Mouse (Mus musculus) limb, embryonic 13.5 days (tissue): ENCODE measurements at regions not wholly inside any gene's neighbourhood (a gene's known extent, or its start where the extent isn't known, plus 50 kb on each side); places are given as distances from the start of the nearest gene placed in this dataset.
A peak's percentile ranks its signal among the peaks of the same experiment; 100 is the strongest.

ENCODE experiments used
- ATAC-seq: fragments of 200-750 bp; cut with Nextera tagmentation; 2 replicates; pipeline ENCODE4 v1.8.0; 2017; ENCODE audit warnings: low read depth, moderate number of reproducible peaks, moderate TSS enrichment; ENCODE audit not compliant: low FRiP score
- H3K27ac ChIP-seq: fragments of 300-500 bp; sonication (generic); 2 replicates; pipeline ENCODE4 v1.5.1; 2015; ENCODE audit warnings: inconsistent platforms, mild to moderate bottlenecking, moderate library complexity
- H3K27me3 ChIP-seq: fragments of 300-500 bp; sonication (generic); 2 replicates; pipeline ENCODE4 v1.6.1; 2015; ENCODE audit warnings: mild to moderate bottlenecking, inconsistent platforms
- H3K36me3 ChIP-seq: fragments of 300-500 bp; sonication (generic); 2 replicates; pipeline ENCODE4 v1.6.1; 2015; ENCODE audit warnings: inconsistent platforms, mild to moderate bottlenecking, moderate library complexity
- H3K4me1 ChIP-seq: fragments of 300-500 bp; sonication (generic); 2 replicates; pipeline ENCODE4 v1.6.1; 2015; ENCODE audit warnings: inconsistent platforms
- H3K4me2 ChIP-seq: fragments of 300-500 bp; sonication (generic); replicated peaks from 2 replicates; pipeline ENCODE4 v1.6.1; 2015; ENCODE audit warnings: inconsistent platforms, mild to moderate bottlenecking, moderate library complexity
- H3K4me3 ChIP-seq: fragments of 300-500 bp; sonication (generic); 2 replicates; pipeline ENCODE4 v1.5.1; 2015; ENCODE audit warnings: moderate library complexity, mild to moderate bottlenecking, inconsistent platforms
- H3K9ac ChIP-seq: fragments of 300-500 bp; sonication (generic); 2 replicates; pipeline ENCODE4 v1.6.1; 2015; ENCODE audit warnings: mild to moderate bottlenecking, inconsistent platforms
- H3K9me3 ChIP-seq: fragments of 300-500 bp; sonication (generic); 2 replicates; pipeline ENCODE4 v1.6.1; 2016; ENCODE audit warnings: inconsistent platforms
- WGBS: fragments of 180-500 bp; shearing (Covaris S2); methylation state at CpG from one replicate; pipeline ENCODE4 v1.1.7; 2015; 5-methylcytosine and 5-hydroxymethylcytosine counted together

DNA sequence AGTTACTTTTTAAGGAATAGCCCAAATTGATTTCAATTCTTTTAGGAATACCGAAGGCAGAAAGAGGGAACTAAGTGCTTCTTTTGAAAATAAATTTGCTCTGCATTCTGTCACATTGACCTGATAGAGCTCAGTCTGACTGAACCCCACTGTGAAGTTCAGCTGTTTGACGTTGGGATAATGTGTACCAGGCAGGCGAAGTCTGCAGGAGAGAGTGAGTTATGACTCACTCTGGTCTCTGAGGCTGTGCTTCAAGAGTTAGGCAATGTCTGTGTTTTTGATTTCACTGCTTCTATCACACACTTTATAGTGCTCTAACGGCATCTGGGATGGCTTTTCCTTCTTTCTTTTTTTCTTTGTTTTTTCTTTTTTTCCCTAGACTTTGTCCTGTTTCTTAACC, 283.5 kb downstream of the Naf1 start:
- no peaks in the 10 kb centered on the region for H3K27me3 ChIP-seq
- H3K9ac ChIP-seq = no peak overlapping the region
- no peak overlapping the region for H3K4me2 ChIP-seq
- no peaks in the 10 kb centered on the region for H3K36me3 ChIP-seq
- 38% methylated on average over 4 of the region's 4 CpGs for WGBS
- no peaks in the 10 kb centered on the region for H3K9me3 ChIP-seq
- ATAC-seq = peak; percentile 36; the same call in 1 of the 2 replicates
- H3K27ac ChIP-seq = no peak overlapping the region
- no peak overlapping the region for H3K4me3 ChIP-seq
- H3K4me1 ChIP-seq = no peaks in the 10 kb centered on the region

DNA sequence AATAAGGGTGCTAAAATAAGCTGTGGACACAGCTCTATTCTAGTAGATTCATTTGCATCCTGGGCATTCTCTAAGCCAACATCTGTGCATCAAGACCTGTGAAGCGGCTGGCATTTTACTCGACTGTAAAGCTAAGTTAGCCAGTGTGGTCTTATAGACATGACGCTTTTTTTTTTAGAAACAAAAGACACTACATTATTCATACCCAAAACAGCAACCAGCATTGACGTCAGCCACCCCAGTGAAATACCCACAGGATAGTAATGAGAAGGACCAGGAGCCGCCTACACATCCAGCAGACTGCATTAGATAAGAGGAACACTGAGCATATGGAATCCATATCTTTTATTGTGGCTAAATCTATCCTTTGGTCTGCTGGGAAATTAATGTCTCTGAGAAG, 321.7 kb downstream of the Naf1 start:
- Histone ChIP-seq H3K9me3 (no peaks in the 10 kb centered on the region), H3K4me3 (no peak overlapping the region), H3K27ac (no peak overlapping the region), H3K36me3 (no peaks in the 10 kb centered on the region), H3K27me3 (no peaks in the 10 kb centered on the region), H3K4me2 (no peak overlapping the region), H3K4me1 (no peaks in the 10 kb centered on the region), H3K9ac (no peak overlapping the region)
- WGBS = 74% methylated on average over 5 of the region's 5 CpGs
- no peak for ATAC-seq

DNA sequence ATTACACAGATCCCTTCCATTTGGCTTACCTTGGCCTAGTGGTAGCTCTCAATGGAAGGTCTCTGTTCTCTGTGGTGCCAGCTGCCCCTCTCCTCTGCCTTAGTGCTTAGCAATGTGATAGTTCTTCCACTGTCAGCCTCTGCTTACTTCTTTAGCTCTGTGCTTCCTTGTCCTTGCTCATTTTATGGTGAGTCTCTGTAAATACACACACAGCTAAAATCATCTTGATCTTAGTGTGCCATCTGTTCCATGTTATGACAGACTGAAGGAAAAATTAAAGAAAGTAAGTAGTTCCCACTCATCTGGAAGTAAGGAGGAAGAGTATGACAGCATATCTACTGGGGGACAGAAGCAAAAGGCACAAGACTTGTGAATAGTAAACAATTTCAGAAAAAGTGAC, 324.4 kb upstream of the Nat3 start:
- Histone ChIP-seq H3K4me2 (no peak overlapping the region), H3K9ac (no peak overlapping the region), H3K4me3 (no peak overlapping the region), H3K27me3 (no peaks in the 10 kb centered on the region), H3K4me1 (no peaks in the 10 kb centered on the region), H3K27ac (no peak overlapping the region), H3K36me3 (no peaks in the 10 kb centered on the region), H3K9me3 (no peaks in the 10 kb centered on the region)
- ATAC-seq = no peak

DNA sequence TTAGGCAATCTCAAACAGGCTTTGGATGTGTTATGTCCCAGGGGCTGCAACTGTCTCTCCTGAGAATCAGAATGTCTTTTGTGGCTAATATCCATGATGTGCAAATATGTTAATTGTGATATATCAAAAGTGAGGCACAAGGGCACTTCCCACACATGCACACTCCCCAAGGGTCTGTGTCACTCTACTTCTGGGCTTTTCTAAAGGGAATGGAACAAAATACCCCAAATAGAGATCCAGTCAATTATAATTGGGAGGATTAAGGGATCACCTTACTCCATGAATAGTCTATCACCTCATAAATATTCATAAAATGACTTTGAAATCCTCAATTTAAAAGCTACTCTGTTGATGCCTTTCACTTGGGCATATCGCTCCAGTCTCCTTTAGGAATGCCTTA, 317.6 kb upstream of the Nat3 start:
- Histone ChIP-seq H3K9ac (no peak overlapping the region), H3K9me3 (no peaks in the 10 kb centered on the region), H3K4me1 (no peaks in the 10 kb centered on the region), H3K4me3 (no peak overlapping the region), H3K27ac (no peak overlapping the region), H3K27me3 (no peaks in the 10 kb centered on the region), H3K4me2 (no peak overlapping the region), H3K36me3 (no peaks in the 10 kb centered on the region)
- WGBS = 84% methylated on average over 1 of the region's 1 CpGs
- ATAC-seq = no peak

DNA sequence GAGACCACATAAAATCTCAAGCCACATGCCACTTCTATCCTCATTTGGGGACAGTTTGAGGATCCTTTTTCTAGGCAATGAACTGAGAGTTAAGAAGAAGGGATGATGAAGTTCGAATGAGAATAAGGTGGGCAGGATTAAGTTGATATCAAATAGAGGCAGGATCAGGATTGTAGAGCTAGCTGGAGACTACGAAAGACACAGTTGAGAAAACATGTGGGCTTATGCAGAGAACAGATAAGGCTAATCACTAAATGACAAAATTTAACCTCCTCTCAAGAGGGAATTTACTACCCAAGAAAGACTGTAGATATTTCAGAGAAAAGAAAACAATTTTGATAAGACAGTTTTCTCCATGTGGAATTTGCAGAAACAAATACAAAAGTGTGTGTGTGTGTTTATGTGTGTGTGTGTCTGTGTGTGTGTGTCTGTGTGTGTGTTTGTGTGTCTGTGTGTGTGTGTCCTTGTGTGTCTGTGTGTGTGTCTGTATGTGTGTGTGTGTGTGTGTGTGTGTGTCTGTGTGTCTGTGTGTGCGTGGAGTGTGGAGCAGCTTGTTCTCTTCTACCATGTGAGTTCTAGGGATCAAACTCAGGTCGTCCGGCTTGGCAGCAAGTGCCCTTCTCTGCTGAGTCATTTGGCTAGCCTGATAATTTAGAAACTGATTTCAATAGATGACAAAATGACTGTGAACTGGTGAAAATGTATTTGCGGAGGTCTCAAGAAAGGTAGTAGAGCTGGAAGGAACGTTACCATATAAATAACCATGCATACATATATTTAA, 291.5 kb upstream of the Nat3 start:
- Histone ChIP-seq H3K4me2 (no peak overlapping the region), H3K9ac (no peak overlapping the region), H3K27me3 (no peaks in the 10 kb centered on the region), H3K4me1 (no peaks in the 10 kb centered on the region), H3K9me3 (no peaks in the 10 kb centered on the region), H3K4me3 (no peak overlapping the region), H3K27ac (no peak overlapping the region), H3K36me3 (no peaks in the 10 kb centered on the region)
- 83% methylated on average over 7 of the region's 7 CpGs for WGBS
- ATAC-seq = no peak

DNA sequence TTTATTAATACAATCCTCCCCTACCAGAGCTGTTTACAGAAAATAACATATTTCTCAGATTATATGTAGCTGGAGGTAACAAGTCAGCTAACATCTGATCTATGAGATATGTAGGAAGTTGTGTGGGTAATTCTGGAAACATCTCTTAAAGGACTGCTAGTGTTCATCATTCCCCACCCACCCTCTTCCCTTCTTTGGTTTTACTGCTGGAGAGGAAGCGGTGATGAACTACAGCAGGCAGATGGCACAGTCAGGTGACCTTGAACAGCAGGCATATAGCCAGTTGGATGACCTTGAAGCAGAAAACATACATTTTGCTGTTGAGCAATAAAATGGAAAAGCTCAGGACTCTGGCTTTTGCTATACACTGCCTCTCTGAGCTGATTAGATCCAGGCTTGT, 284.7 kb upstream of the Nat3 start:
- ATAC-seq = no peak
- no peak overlapping the region for H3K27ac ChIP-seq

DNA sequence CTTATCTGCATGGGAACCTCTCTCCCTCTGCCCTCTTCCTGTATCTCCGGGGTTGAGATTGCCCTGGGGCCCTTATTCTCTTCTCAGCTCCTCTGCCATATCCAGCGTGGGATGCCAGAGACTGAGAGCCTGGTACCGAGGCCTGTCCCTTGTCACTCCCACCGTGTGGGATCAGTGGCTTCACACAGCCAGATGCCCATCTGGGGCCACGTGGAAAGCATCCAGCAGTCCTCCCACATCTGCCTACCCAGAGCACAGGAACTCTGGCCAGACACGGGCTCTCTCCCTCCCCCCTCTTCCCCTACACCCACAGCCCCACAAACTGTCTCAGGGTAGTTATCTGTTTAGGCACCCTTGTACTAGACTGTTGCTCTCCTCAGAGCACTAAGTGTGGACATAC, 244.9 kb upstream of the Nat3 start:
- H3K4me1 ChIP-seq = no peaks in the 10 kb centered on the region
- H3K27ac ChIP-seq = no peak overlapping the region
- ATAC-seq = no peak
- no peak overlapping the region for H3K4me3 ChIP-seq
- no peaks in the 10 kb centered on the region for H3K27me3 ChIP-seq
- H3K9me3 ChIP-seq = no peaks in the 10 kb centered on the region
- WGBS = 57% methylated on average over 6 of the region's 6 CpGs
- H3K36me3 ChIP-seq = no peaks in the 10 kb centered on the region
- H3K4me2 ChIP-seq = no peak overlapping the region
- H3K9ac ChIP-seq = no peak overlapping the region

More for the DNA sequence above, 284.7 kb upstream of the Nat3 start:
- Histone ChIP-seq H3K27me3 (no peaks in the 10 kb centered on the region), H3K36me3 (no peaks in the 10 kb centered on the region), H3K9me3 (no peaks in the 10 kb centered on the region), H3K4me1 (no peaks in the 10 kb centered on the region), H3K4me2 (no peak overlapping the region), H3K4me3 (no peak overlapping the region), H3K9ac (no peak overlapping the region)
- 81% methylated on average over 1 of the region's 1 CpGs for WGBS

DNA sequence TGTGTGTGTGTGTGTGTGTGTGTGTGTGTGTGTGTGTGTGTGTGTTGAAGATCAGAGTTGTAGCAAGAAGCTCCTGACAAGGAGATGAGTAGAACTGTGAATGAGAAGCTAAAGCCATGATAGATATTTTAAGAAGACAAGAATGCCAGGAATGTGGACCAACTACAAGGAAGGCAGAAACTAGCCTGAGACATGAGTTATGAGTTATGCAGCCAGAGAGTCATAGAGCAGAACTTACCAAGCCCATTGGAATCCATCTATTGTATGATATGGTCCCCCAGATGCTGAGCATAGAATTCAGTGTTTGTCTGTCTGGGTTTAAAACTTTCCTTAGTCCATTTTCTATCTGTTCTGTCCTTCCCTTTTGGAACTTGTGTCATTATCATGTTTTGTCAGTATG, 244.2 kb upstream of the Nat3 start:
- Histone ChIP-seq H3K4me1 (no peaks in the 10 kb centered on the region), H3K4me2 (no peak overlapping the region), H3K27ac (no peak overlapping the region), H3K4me3 (no peak overlapping the region), H3K36me3 (no peaks in the 10 kb centered on the region), H3K9ac (no peak overlapping the region), H3K9me3 (no peaks in the 10 kb centered on the region), H3K27me3 (no peaks in the 10 kb centered on the region)
- no peak for ATAC-seq

DNA sequence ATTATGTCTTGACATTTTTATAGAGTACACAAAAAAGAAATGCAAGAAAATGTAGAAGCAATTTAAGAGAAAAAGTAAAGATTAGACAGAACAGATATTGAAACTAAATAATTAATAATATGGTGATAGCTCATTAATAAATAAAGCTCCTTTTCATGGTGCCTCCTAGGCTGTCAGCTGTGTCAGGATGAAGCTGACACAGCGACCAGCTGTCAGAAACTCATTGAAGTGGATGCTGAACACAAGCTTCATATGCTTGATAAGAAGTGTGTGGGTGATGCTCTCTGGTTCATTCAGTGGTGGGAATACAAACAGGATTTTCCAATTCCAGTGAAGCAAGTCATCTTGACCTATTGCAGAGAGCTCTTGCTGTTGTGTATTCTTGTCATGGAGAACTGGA, 213.2 kb upstream of the Nat3 start:
- no peak overlapping the region for H3K4me2 ChIP-seq
- WGBS = 84% methylated on average over 1 of the region's 1 CpGs
- no peak overlapping the region for H3K27ac ChIP-seq
- no peak overlapping the region for H3K9ac ChIP-seq
- no peak overlapping the region for H3K4me3 ChIP-seq
- H3K4me1 ChIP-seq = no peaks in the 10 kb centered on the region
- H3K36me3 ChIP-seq = no peaks in the 10 kb centered on the region
- H3K27me3 ChIP-seq = no peaks in the 10 kb centered on the region
- no peak for ATAC-seq
- no peaks in the 10 kb centered on the region for H3K9me3 ChIP-seq

DNA sequence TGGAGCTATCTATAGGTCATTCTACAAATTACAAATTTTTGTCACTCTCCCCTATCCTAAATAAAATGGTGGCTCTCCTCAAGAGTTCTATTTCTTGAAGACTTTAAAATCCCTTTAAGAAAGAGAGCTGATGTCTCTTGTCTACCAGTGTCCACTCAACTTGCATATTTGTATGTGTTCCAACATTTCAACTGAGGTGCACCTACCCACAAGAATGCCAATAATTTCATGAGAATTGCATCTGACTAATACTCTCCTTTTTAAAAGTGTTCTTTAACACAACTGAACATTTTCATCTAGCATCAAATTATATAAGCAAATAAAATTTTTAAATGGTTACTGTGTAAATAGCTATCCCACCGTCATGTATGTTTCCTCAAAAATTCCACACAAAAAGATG, 206.3 kb upstream of the Nat3 start:
- Histone ChIP-seq H3K27me3 (no peaks in the 10 kb centered on the region), H3K4me2 (no peak overlapping the region), H3K9me3 (no peaks in the 10 kb centered on the region), H3K36me3 (no peaks in the 10 kb centered on the region), H3K4me1 (no peaks in the 10 kb centered on the region), H3K9ac (no peak overlapping the region), H3K4me3 (no peak overlapping the region), H3K27ac (no peak overlapping the region)
- 70% methylated on average over 1 of the region's 1 CpGs for WGBS
- no peak for ATAC-seq

DNA sequence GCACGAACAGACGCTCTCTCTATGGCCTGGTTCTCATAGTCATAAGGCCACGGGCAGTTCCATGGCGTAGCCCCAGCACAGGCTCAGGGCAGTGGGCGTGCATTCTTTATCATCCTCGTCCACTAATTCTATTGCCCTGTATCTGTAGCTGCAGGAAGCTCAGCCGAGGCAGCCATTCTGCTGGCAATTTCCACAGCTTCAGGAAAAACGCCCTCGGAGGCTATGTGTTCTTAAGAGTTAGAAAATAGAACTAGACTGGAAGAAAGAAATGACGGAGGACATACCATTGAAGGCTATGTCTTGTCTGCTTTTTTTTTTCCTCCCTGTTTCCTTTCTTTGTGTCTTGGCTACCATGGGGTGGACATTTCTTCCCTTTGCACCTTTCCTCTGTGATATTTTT, 205.0 kb upstream of the Nat3 start:
- no peak for ATAC-seq
- H3K4me3 ChIP-seq = no peak overlapping the region
- no peaks in the 10 kb centered on the region for H3K36me3 ChIP-seq
- H3K4me1 ChIP-seq = no peaks in the 10 kb centered on the region
- H3K4me2 ChIP-seq = no peak overlapping the region
- no peaks in the 10 kb centered on the region for H3K9me3 ChIP-seq
- WGBS = 90% methylated on average over 10 of the region's 10 CpGs
- H3K27me3 ChIP-seq = no peaks in the 10 kb centered on the region
- no peak overlapping the region for H3K27ac ChIP-seq
- no peak overlapping the region for H3K9ac ChIP-seq

DNA sequence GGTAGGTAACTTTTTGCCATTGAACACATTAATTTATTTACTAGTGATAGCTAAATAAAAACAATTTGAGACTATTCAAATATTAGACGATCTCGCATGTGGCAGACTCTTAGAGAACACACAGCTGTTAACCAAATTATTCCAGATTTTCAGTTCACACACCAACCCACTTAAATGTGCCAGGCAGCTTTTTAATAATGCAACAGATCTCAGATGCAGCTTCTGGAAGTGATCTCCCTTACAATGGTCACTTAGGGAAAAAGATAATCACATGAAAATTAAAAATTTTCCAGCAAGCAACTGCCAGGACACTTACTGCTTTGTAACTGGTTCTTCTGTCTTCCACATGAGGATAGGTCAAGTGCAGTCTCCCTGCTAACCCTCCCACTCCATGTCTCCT, 203.1 kb upstream of the Nat3 start:
- H3K9me3 ChIP-seq = no peaks in the 10 kb centered on the region
- H3K4me1 ChIP-seq = no peaks in the 10 kb centered on the region
- WGBS = 89% methylated on average over 2 of the region's 2 CpGs
- no peaks in the 10 kb centered on the region for H3K27me3 ChIP-seq
- no peak overlapping the region for H3K9ac ChIP-seq
- no peaks in the 10 kb centered on the region for H3K36me3 ChIP-seq
- no peak for ATAC-seq
- no peak overlapping the region for H3K27ac ChIP-seq
- H3K4me3 ChIP-seq = no peak overlapping the region
- H3K4me2 ChIP-seq = no peak overlapping the region

DNA sequence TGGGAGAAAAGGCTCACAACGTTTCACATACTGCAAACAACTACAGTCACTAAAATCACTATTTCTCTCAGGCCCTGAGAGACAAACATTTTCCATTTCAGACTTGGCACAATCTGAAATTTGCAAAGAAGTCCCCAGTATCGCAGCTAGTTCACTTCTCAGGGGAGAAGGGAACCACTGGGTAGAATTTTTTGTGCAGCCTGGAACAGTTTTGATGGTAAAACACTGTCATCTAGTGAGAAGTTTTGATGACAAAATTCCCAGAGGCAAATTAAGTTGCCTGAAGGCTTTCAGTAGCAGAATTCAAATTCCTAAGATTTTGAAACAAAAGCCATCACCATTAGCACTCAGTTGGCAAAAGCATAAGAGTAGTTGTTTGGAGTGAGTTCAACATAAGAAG, 195.2 kb upstream of the Nat3 start:
- 74% methylated on average over 2 of the region's 2 CpGs for WGBS
- H3K4me1 ChIP-seq = no peaks in the 10 kb centered on the region
- no peak overlapping the region for H3K4me3 ChIP-seq
- no peak overlapping the region for H3K9ac ChIP-seq
- no peak overlapping the region for H3K27ac ChIP-seq
- no peak overlapping the region for H3K4me2 ChIP-seq
- ATAC-seq = no peak
- no peaks in the 10 kb centered on the region for H3K9me3 ChIP-seq
- no peaks in the 10 kb centered on the region for H3K36me3 ChIP-seq
- H3K27me3 ChIP-seq = no peaks in the 10 kb centered on the region
